Mouse (Mus musculus): ENCODE measurements around the gene Hnrnpll. TPM values are rescaled to one million over a fixed set of nuclear protein-coding genes. Genes with fewer than 3 reads are reported as not detected.
"Not testable (repeated sequence)": the region's sequence is repeated elsewhere in the genome, so short reads cannot be mapped to it uniquely, and the experiment has no call there.

Hnrnpll gene
- polyA plus RNA-seq, 1 experiment = 48.2 TPM

GRCm38 (mm10) chr17:80028675-80029074, 33.5 kb downstream of the Hnrnpll start:
- TF ChIP-seq CTCF (IDR thresholded peaks at IDR 0.05; ENCODE audit: extremely low read depth, insufficient read depth, low read length) (no peak), POLR2A (IDR thresholded peaks at IDR 0.05; ENCODE audit: extremely low read depth, insufficient read depth, low read length) (no peak)
- Histone ChIP-seq H3K4me1 (ENCODE audit: control insufficient read depth, insufficient read depth, low read length) (no peaks in the 10 kb centered on the region), H3K27ac (ENCODE audit: insufficient read depth, low read length) (no peak overlapping the region), H3K4me3 (ENCODE audit: insufficient read depth, low read length) (no peak overlapping the region)

- no peak overlapping the region for H3K4me3 ChIP-seq (ENCODE audit: insufficient read depth, low read length)
- TF ChIP-seq POLR2A (IDR thresholded peaks at IDR 0.05; ENCODE audit: extremely low read depth, insufficient read depth, low read length) (no peak), CTCF (IDR thresholded peaks at IDR 0.05; ENCODE audit: extremely low read depth, insufficient read depth, low read length) (no peak)
- H3K4me1 ChIP-seq (ENCODE audit: control insufficient read depth, insufficient read depth, low read length) = no peaks in the 10 kb centered on the region
- no peak overlapping the region for H3K27ac ChIP-seq (ENCODE audit: insufficient read depth, low read length)
Observed at GRCm38 (mm10) chr17:80026189-80026936, 35.8 kb downstream of the Hnrnpll start.

GRCm38 (mm10) chr17:80022090-80022489, 40.0 kb downstream of the Hnrnpll start:
- TF ChIP-seq CTCF (IDR thresholded peaks at IDR 0.05; ENCODE audit: extremely low read depth, insufficient read depth, low read length) (no peak), POLR2A (IDR thresholded peaks at IDR 0.05; ENCODE audit: extremely low read depth, insufficient read depth, low read length) (no peak)
- H3K4me1 ChIP-seq (ENCODE audit: control insufficient read depth, insufficient read depth, low read length) = no peaks in the 10 kb centered on the region
- H3K27ac ChIP-seq (ENCODE audit: insufficient read depth, low read length) = no peak overlapping the region
- H3K4me3 ChIP-seq (ENCODE audit: insufficient read depth, low read length) = no peak overlapping the region

- no peaks in the 10 kb centered on the region for H3K4me1 ChIP-seq (ENCODE audit: control insufficient read depth, insufficient read depth, low read length)
- no peak overlapping the region for H3K4me3 ChIP-seq (ENCODE audit: insufficient read depth, low read length)
- TF ChIP-seq POLR2A (IDR thresholded peaks at IDR 0.05; ENCODE audit: extremely low read depth, insufficient read depth, low read length) = no peak
- no peak for TF ChIP-seq CTCF (IDR thresholded peaks at IDR 0.05; ENCODE audit: extremely low read depth, insufficient read depth, low read length)
- H3K27ac ChIP-seq (ENCODE audit: insufficient read depth, low read length) = no peak overlapping the region
Observed at GRCm38 (mm10) chr17:80020495-80020894, 41.6 kb downstream of the Hnrnpll start.

GRCm38 (mm10) chr17:80018976-80019541, 43.1 kb downstream of the Hnrnpll start:
- Histone ChIP-seq H3K4me1 (ENCODE audit: control insufficient read depth, insufficient read depth, low read length) (no peaks in the 10 kb centered on the region), H3K27ac (ENCODE audit: insufficient read depth, low read length) (no peak overlapping the region), H3K4me3 (ENCODE audit: insufficient read depth, low read length) (no peak overlapping the region)
- TF ChIP-seq CTCF (IDR thresholded peaks at IDR 0.05; ENCODE audit: extremely low read depth, insufficient read depth, low read length) (peak; percentile 28; the same call in 1 of the 2 replicates), POLR2A (IDR thresholded peaks at IDR 0.05; ENCODE audit: extremely low read depth, insufficient read depth, low read length) (no peak)

- Histone ChIP-seq H3K27ac (ENCODE audit: insufficient read depth, low read length) (no peak overlapping the region), H3K4me3 (ENCODE audit: insufficient read depth, low read length) (no peak overlapping the region), H3K4me1 (ENCODE audit: control insufficient read depth, insufficient read depth, low read length) (no peaks in the 10 kb centered on the region)
- TF ChIP-seq POLR2A (IDR thresholded peaks at IDR 0.05; ENCODE audit: extremely low read depth, insufficient read depth, low read length) = no peak
- no peak for TF ChIP-seq CTCF (IDR thresholded peaks at IDR 0.05; ENCODE audit: extremely low read depth, insufficient read depth, low read length)
Observed at GRCm38 (mm10) chr17:80018239-80018975, 43.7 kb downstream of the Hnrnpll start.

- TF ChIP-seq CTCF (IDR thresholded peaks at IDR 0.05; ENCODE audit: extremely low read depth, insufficient read depth, low read length) = peak; percentile 91
- no peak for TF ChIP-seq POLR2A (IDR thresholded peaks at IDR 0.05; ENCODE audit: extremely low read depth, insufficient read depth, low read length)
- Histone ChIP-seq H3K4me3 (ENCODE audit: insufficient read depth, low read length) (no peak overlapping the region), H3K4me1 (ENCODE audit: control insufficient read depth, insufficient read depth, low read length) (no peaks in the 10 kb centered on the region), H3K27ac (ENCODE audit: insufficient read depth, low read length) (no peak overlapping the region)
Observed at GRCm38 (mm10) chr17:80017389-80017788, 44.7 kb downstream of the Hnrnpll start.

GRCm38 (mm10) chr17:80016400-80016799, 45.7 kb downstream of the Hnrnpll start:
- not testable (repeated sequence) for H3K4me3 ChIP-seq (ENCODE audit: insufficient read depth, low read length); H3K27ac ChIP-seq (ENCODE audit: insufficient read depth, low read length)

GRCm38 (mm10) chr17:80014361-80014809, 47.7 kb downstream of the Hnrnpll start:
- Histone ChIP-seq H3K4me1 (ENCODE audit: control insufficient read depth, insufficient read depth, low read length) (no peaks in the 10 kb centered on the region), H3K27ac (ENCODE audit: insufficient read depth, low read length) (no peak overlapping the region), H3K4me3 (ENCODE audit: insufficient read depth, low read length) (no peak overlapping the region)
- TF ChIP-seq CTCF (IDR thresholded peaks at IDR 0.05; ENCODE audit: extremely low read depth, insufficient read depth, low read length) = no peak
- no peak for TF ChIP-seq POLR2A (IDR thresholded peaks at IDR 0.05; ENCODE audit: extremely low read depth, insufficient read depth, low read length)

More at GRCm38 (mm10) chr17:80016400-80016799, 45.7 kb downstream of the Hnrnpll start:
- H3K4me1 ChIP-seq (ENCODE audit: control insufficient read depth, insufficient read depth, low read length) = not testable (repeated sequence)

Measured in cortical plate, adult 2 months (tissue).